Mouse (Mus musculus) cortical plate, adult 2 months (tissue): Measurements from ENCODE around the gene Cryl1.

ENCODE experiments used
- CTCF ChIP-seq: fragments of 200-500 bp; IDR thresholded peaks from 2 replicates; pipeline ENCODE4 v1.5.1; 2011; ENCODE audit warnings: mild to moderate bottlenecking, control low read depth, low read length; ENCODE audit not compliant: insufficient read depth; ENCODE audit errors: extremely low read depth
- POLR2A ChIP-seq: fragments of 200-500 bp; IDR thresholded peaks from 2 replicates; pipeline ENCODE4 v1.6.1; 2011; ENCODE audit warnings: mild to moderate bottlenecking, low read length, control low read depth; ENCODE audit not compliant: insufficient read depth; ENCODE audit errors: extremely low read depth

DNA sequence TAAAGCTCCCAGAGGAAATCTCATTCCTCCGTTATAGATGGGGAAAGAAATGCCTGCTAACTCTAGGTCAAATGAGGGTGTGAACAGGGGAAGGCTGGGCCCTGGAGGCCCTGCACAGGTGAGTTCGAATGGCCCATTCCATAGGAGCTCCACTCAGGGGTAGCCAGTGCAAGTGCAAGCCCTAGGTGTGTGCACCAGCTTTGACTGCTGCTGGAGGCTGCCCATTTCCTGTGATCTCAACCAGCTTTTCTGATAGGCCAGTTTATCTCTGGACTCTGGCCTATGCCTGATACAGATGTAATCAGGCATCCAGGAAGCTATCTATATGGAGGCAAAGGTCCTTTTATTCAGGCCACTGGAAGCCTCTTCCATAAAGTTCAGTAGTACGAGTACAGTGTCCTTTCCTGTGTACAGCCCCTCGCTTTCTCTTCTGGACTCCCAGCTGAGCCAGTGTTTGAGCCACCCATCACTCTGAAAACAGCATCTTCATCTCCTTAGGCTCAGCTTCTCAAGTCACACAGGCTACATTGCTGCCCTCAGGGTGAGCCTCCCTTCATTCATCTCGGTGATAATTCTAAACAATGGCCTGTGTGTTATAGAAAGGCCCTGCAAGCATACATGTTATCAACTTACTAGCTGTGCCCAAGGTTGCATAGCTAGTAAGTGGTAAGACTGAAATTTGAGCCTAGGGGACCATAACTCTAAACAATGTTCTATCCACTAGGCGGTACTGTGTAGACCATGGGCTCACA lies 167.9 kb downstream of the Cryl1 start:
- TF ChIP-seq CTCF: no peak
- no peak for TF ChIP-seq POLR2A
